Mouse (Mus musculus): ENCODE data around the gene Jazf1. TPM values are rescaled to one million over a fixed set of nuclear protein-coding genes. Genes with fewer than 3 reads are reported as not detected.

Gene Jazf1
- total and polyA plus RNA-seq, 3 experiments = 0.42 to 1.7 (median 0.75) TPM

DNA sequence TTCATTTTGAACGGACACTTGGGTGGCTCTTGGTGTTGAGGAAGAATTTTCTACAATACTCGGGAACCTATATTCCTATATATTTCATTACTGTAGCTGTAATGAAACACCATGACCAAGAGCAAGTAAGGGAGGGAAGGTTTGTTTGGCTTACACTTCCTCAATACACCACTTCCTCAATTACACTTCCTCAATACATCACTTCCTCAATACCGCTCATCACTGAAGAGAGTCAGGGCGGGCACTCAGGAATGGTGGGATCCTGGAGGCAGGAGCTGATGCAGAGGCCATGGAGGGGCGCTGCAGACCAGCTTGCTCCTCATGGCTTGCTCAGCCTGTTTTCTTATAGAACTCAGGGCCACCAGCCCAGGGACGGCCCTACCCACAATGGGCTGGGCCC, 225.8 kb downstream of the Jazf1 start:
- Histone ChIP-seq H3K79me2 (replicated peaks; ENCODE audit: control insufficient read depth, extremely low read depth, insufficient read depth, poor library complexity, severe bottlenecking) (no peaks in the 10 kb centered on the region), H3K36me3 (replicated peaks in 1 of 2; ENCODE audit: control insufficient read depth in 1 of 2, insufficient read depth in 1 of 2, low read length in 1 of 2) (no peaks in the 10 kb centered on the region), H3K9ac (ENCODE audit: insufficient read depth, low read depth) (no peak overlapping the region), H3K4me3 (replicated peaks in 1 of 3; ENCODE audit: low read depth in 2 of 3, low read length in 2 of 3, poor library complexity in 1 of 3) (no peak overlapping the region), H3K27me3 (replicated peaks) (no peaks in the 10 kb centered on the region), H3K4me1 (ENCODE audit: control insufficient read depth in 1 of 2, insufficient read depth in 2 of 2) (peaks cover 3 to 29% of the 10 kb centered on the region in 2 experiments; a peak in 3 of 4 replicates), H3K27ac (ENCODE audit: insufficient read depth, low read depth) (no peak overlapping the region), H3K4me2 (ENCODE audit: insufficient read depth, low read depth, poor library complexity, severe bottlenecking) (no peak overlapping the region), H3K9me3 (replicated peaks; ENCODE audit: low read length) (no peaks in the 10 kb centered on the region)
- TF ChIP-seq ZMIZ1 (IDR thresholded peaks at IDR 0.05; ENCODE audit: low read depth, low read length) = no peak
- TF ChIP-seq MYC (IDR thresholded peaks at IDR 0.05; ENCODE audit: low read depth, low read length) = no peak
- TF ChIP-seq ZNF384 (IDR thresholded peaks at IDR 0.05; ENCODE audit: low read depth, low read length) = no peak
- TF ChIP-seq TBP (conservative IDR thresholded peaks at IDR 0.05; ENCODE audit: low read depth, low read length) = no peak
- TF ChIP-seq HCFC1 (IDR thresholded peaks at IDR 0.05; ENCODE audit: low read depth, low read length) = peak; percentile 31; the same call in 1 of the 2 replicates
- TF ChIP-seq CTCF (conservative IDR thresholded peaks at IDR 0.05 in 1 of 2, IDR thresholded peaks at IDR 0.05 in 1 of 2; ENCODE audit: low read depth in 2 of 2, low read length in 2 of 2) = no peak
- TF ChIP-seq RCOR1 (conservative IDR thresholded peaks at IDR 0.05; ENCODE audit: low read depth, low read length) = no peak
- TF ChIP-seq SMC3 (IDR thresholded peaks at IDR 0.05; ENCODE audit: low read depth, low read length) = no peak
- TF ChIP-seq EP300 (IDR thresholded peaks at IDR 0.05; ENCODE audit: low read length) = peak; percentile 34; the same call in 1 of the 2 replicates
- no peak for TF ChIP-seq ZC3H11A (IDR thresholded peaks at IDR 0.05; ENCODE audit: low read depth, low read length)
- no peak for TF ChIP-seq USF2 (conservative IDR thresholded peaks at IDR 0.05; ENCODE audit: low read depth, low read length)
- no peak for TF ChIP-seq ZKSCAN1 (IDR thresholded peaks at IDR 0.05; ENCODE audit: borderline replicate concordance, low read depth, low read length)
- TF ChIP-seq ETS1 (conservative IDR thresholded peaks at IDR 0.05; ENCODE audit: low read depth, low read length) = no peak
- no peak for TF ChIP-seq JUND (conservative IDR thresholded peaks at IDR 0.05; ENCODE audit: low read depth, low read length)
- TF ChIP-seq GABPA (IDR thresholded peaks at IDR 0.05; ENCODE audit: insufficient replicate concordance, low read depth, low read length) = no peak
- no peak for TF ChIP-seq MXI1 (IDR thresholded peaks at IDR 0.05; ENCODE audit: low read depth, low read length)
- no peak for TF ChIP-seq MEF2A (IDR thresholded peaks at IDR 0.05; ENCODE audit: borderline replicate concordance, low read depth, low read length)
- peak; percentile 73 for TF ChIP-seq ELF1 (IDR thresholded peaks at IDR 0.05; ENCODE audit: low read depth, low read length)
- DNase-seq (ENCODE audit: extremely low read depth) = peak; percentile 37
- dilution Hi-C loops (cut with MboI; ENCODE audit: extremely low pct_ligation_motif_present, extremely low pct_unique_long_range_greater_than_20kb, low sequenced_read_pairs) = no loop called here
- in situ Hi-C loops (cut with MboI; ENCODE audit: low pct_ligation_motif_present, low pct_unique_long_range_greater_than_20kb, low sequenced_read_pairs) = loop anchor here (10.0 kb wide), 1 partner anchor 142 kb away; no protein-coding TSS in a partner anchor

DNA sequence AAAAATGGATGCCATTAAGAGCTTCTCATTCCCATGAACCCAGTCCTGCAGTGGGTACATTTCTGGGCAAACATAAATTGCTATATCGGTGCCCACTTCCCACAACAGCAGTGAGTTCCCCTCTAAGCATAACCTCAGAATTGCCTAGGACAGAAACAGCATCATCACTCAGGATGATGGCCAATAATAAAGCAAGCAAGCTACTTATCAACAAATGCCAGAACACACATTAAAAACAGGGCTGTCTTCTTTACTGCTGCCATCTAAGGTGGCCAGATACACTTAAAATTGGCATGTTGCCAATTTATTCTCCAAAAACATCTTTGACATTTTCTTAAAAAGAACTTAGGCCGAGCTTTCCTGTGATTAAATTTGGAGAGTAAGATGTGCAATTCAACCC, 226.8 kb downstream of the Jazf1 start:
- H3K79me2 ChIP-seq (replicated peaks; ENCODE audit: control insufficient read depth, extremely low read depth, insufficient read depth, poor library complexity, severe bottlenecking) = no peaks in the 10 kb centered on the region
- no peak overlapping the region for H3K4me2 ChIP-seq (ENCODE audit: insufficient read depth, low read depth, poor library complexity, severe bottlenecking)
- H3K36me3 ChIP-seq (replicated peaks in 1 of 2; ENCODE audit: control insufficient read depth in 1 of 2, insufficient read depth in 1 of 2, low read length in 1 of 2) = no peaks in the 10 kb centered on the region
- no peak overlapping the region for H3K9ac ChIP-seq (ENCODE audit: insufficient read depth, low read depth)
- in situ Hi-C loops (cut with MboI; ENCODE audit: low pct_ligation_motif_present, low pct_unique_long_range_greater_than_20kb, low sequenced_read_pairs) = loop anchor here (10.0 kb wide), 1 partner anchor 143 kb away; no protein-coding TSS in a partner anchor
- no peak overlapping the region for H3K4me3 ChIP-seq (replicated peaks in 1 of 3; ENCODE audit: low read depth in 2 of 3, low read length in 2 of 3, poor library complexity in 1 of 3)
- dilution Hi-C loops (cut with MboI; ENCODE audit: extremely low pct_ligation_motif_present, extremely low pct_unique_long_range_greater_than_20kb, low sequenced_read_pairs) = no loop called here
- DNase-seq (ENCODE audit: extremely low read depth) = no peak
- no peaks in the 10 kb centered on the region for H3K27me3 ChIP-seq (replicated peaks)
- H3K9me3 ChIP-seq (replicated peaks; ENCODE audit: low read length) = no peaks in the 10 kb centered on the region
- H3K4me1 ChIP-seq (ENCODE audit: control insufficient read depth in 1 of 2, insufficient read depth in 2 of 2) = peaks cover 3 to 29% of the 10 kb centered on the region in 2 experiments; a peak in 3 of 4 replicates
- H3K27ac ChIP-seq (ENCODE audit: insufficient read depth, low read depth) = no peak overlapping the region
- TF ChIP-seq RAD21 (IDR thresholded peaks at IDR 0.05; ENCODE audit: low read depth, low read length) (no peak), CHD1 (IDR thresholded peaks at IDR 0.05; ENCODE audit: low read depth, low read length) (no peak)
